In the genomic region with DNA sequence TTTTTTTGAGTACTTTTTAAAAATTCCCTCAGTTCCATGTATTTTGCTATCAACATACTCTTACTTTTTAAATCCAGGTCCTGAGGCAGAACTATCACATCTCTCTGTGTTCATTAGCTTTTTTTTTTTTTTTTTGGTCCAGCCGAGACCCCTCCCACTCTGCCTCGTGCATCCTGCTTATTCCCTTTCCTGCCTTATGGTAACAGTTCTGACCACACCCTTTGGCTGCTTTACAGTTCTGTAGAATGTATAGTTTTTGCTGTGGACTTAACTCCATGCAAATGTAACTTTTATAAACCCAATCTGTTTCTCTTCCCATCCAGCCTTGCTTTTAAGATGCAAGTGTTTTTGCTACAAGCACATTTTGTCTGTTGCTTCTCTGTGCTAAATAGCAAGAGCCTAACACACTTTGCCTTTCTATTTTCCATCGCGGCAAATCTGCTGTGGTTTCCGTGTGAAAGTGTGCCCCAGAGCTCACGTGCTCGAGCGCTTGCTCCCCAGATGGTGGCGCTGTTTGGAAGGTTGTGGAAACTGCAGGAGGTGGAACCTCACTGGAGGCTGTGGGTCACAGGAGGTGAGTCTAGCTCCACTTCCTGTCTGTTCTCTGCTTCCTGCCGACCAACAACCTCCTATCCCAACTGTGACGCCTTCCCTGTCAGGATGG, we compare ENCODE assay signal across 8 mouse cellular contexts.
DNase-seq lines count a peak whose midpoint lies in the region; ATAC-seq and TF ChIP-seq lines count a peak whose summit lies in the region.

No protein-coding gene starts in this region.

- H3K4me3 ChIP-seq in heart, adult 2 months = no peak overlapping the region

- no peak overlapping the region for H3K9ac ChIP-seq in heart, adult 2 months (ENCODE audit: low read depth, low read length)

- in situ Hi-C loops in Patski (cut with MboI; ENCODE audit: low pct_unique_long_range_greater_than_20kb) = loop anchor here (5.0 kb wide), 1 partner anchor 293 kb away; no protein-coding TSS in a partner anchor

- POLR2A ChIA-PET in Patski (lab: Charles Lee) = interaction anchor here (0.6 to 0.8 kb wide), 2 partner anchors 56 to 211 kb away, joined by 3 to 4 read pairs; no protein-coding TSS in a partner anchor

- peak; percentile 87 for TF ChIP-seq CTCF in Patski (IDR thresholded peaks at IDR 0.05)
- TF ChIP-seq CTCF in heart, adult 2 months (IDR thresholded peaks at IDR 0.05) = peak; percentile 70

- H3K27me3 ChIP-seq in Patski = no peaks in the 10 kb centered on the region
- no peaks in the 10 kb centered on the region for H3K27me3 ChIP-seq in heart, adult 2 months (ENCODE audit: control insufficient read depth, insufficient read depth, low read length)

- DNase-seq in CD4-positive, CD25-positive, alpha-beta regulatory T cell, adult 2 months (ENCODE audit: low read depth, low spot score) = peak; percentile 28
- DNase-seq in Patski (ENCODE audit: low read depth, low spot score) = no peak
- peak; percentile 27 to 61 for DNase-seq in cerebellum, postnatal 4 days (ENCODE audit: low spot score in 2 of 2)
- DNase-seq in heart, adult 2 months = peak; percentile 48 to 50
- DNase-seq in layer of hippocampus, adult 11-12 months (ENCODE audit: low spot score) = peak; percentile 25
- peak; percentile 44 for DNase-seq in lung, postnatal 25 days (ENCODE audit: low spot score)
- peak; percentile 81 for DNase-seq in thymus, postnatal 25 days

- ATAC-seq in CD4-positive, CD25-positive, alpha-beta regulatory T cell, adult 4 months = no peak
- ATAC-seq in Patski = no peak

- no peak overlapping the region for H3K27ac ChIP-seq in heart, adult 2 months

- intact Hi-C loops in heart, adult 2 months (cut with DNase I) = loop anchor here (5.0 to 10.0 kb wide), 2 partner anchors 33 to 291 kb away; no protein-coding TSS in a partner anchor

- no peak for TF ChIP-seq EP300 in heart, adult 2 months (IDR thresholded peaks at IDR 0.05; ENCODE audit: insufficient read depth, low read depth, low read length)

- no peaks in the 10 kb centered on the region for H3K79me2 ChIP-seq in heart, adult 2 months (replicated peaks; ENCODE audit: control insufficient read depth, insufficient read depth, low read length)

- CTCF ChIA-PET in Patski (lab: Charles Lee) = interaction anchor here (0.6 to 1.8 kb wide), 8 partner anchors 9 to 302 kb away, joined by 3 to 9 read pairs (median 4); no protein-coding TSS in a partner anchor

- H3K4me1 ChIP-seq in heart, adult 2 months (ENCODE audit: control insufficient read depth, insufficient read depth, low read length) = no peaks in the 10 kb centered on the region

- WGBS in heart, adult 2 months = 42% methylated on average over 11 of the region's 11 CpGs

- no peak for TF ChIP-seq POLR2A in heart, adult 2 months (IDR thresholded peaks at IDR 0.05; ENCODE audit: insufficient read depth, low read depth, low read length)

- no peaks in the 10 kb centered on the region for H3K36me3 ChIP-seq in heart, adult 2 months (ENCODE audit: control insufficient read depth, insufficient read depth, low read length)
